Mouse (Mus musculus) urinary bladder, adult 18-20 months (tissue): ENCODE measurements around the gene Calu.
"Not testable (repeated sequence)": the region's sequence is repeated elsewhere in the genome, so short reads cannot be mapped to it uniquely, and the experiment has no call there.

Experiments used
- DNase-seq, 2 experiments: peaks; one replicate each; pipeline ENCODE4 v3.0.0; 2022; ENCODE audit warnings: low spot score in 2 of 2, mixed read lengths in 2 of 2

Gene Calu

DNA sequence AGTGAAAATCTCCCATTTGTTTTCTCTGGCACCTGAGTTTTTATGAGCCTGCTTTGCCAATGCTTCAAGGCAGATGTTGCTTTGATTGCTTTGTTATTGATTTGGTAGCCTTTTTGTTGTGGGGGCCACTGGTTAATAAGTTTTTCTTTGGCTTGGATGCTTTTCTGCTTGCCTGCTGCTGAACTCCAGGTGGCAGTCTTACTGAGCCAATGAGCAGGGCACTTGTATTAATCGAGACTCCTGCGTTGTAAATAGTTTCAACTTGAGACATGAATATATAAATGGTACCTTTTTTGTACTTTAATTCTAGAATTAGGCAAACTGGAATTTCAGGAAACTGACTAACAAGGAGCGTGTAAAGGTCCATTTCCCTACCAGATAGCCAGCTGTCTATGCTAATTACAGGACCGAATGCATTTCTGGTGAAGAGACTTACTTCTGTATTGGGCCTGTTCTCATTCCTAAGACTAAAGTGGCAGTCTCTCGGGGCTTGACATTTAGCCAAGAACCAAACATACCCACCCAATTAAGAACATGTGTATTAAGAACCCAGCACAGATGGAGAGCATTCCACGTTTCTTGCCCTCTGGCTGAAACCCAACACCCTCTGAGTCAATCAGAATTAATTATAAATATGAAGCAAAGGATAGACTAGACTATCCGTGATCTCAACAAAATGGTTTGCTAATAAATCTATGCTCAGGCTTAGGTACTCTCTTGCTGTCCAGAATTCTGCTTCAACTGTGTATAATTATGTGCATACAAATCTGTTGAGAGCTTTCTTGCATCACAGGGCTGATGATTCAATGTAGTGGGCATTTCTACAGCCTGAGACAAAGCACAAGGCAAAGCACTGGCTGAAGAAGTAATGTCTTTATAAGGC, 14.6 kb downstream of the Calu start:
- DNase-seq = no peak

- no peak for DNase-seq
Measured at GRCm38 (mm10) chr6:29363129-29363515, 15.3 kb downstream of the Calu start.

DNA sequence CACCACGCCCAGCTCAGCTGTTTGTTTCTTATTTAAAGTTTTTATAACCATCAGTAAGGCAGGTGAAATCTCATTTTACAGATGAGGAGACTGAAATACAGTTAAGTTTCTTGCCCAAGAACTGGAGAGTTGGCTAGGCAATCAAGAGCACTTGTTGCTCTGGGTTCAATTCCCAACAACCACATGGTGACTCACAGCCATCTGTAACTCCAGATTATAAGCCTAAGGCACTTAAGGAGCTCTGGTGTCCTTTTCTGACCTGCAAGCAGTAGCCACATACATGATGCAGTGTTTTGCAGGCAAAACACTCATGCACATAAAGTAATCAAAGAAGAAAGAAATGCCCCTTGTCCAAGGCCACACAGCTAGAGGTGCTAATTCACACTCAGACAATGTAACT, 17.4 kb downstream of the Calu start:
- DNase-seq = no peak

GRCm38 (mm10) chr6:29377386-29377785, 29.5 kb downstream of the Calu start:
- no peak for DNase-seq

DNA sequence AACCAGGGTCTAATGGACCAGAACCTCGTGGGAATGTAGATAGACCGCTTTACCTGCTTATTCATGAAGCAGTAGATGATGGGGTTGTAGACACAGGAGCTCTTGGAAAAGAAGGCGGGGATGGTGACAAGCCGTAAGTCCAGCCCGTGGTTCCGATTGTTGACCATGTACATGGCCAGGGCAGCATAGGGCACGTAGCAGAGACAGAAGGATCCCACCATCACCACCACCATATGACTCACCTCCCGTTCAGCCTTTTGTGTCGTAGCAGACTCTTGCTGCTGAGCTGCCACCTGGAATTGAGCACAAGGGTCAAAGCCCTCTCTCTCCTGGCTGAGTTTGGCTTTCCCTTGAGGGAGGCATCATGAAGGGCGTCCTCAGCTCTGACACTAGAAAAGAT, 30.8 kb downstream of the Calu start:
- no peak for DNase-seq

- DNase-seq = no peak
Measured at GRCm38 (mm10) chr6:29379954-29380353, 32.1 kb downstream of the Calu start.

DNA sequence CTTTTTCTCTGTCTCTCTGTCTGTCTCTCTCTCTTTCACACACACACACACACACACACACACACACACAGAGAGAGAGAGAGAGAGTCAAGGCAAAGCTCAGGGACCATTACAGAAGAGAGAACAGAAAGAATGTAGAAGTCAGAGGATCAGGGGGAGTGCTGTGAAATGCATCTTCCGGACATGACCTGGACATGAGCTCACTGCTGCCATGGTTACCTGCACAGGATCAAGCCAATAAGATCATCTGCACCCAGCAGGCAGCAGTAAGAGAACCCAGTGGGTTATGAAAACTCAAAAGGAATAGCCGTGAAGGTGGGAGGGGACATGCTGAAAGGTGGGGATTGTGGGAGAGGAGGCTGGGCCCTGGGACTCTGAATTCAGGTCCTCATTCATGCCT, 34.6 kb downstream of the Calu start:
- no peak for DNase-seq

GRCm38 (mm10) chr6:29388052-29388518, 40.2 kb downstream of the Calu start, which contains the start of gene Opn1sw:
Gene Opn1sw, minus strand, starts transcription at chr6:29388468.
- peak in 1 of 2 experiments; percentile 3 for DNase-seq

- peak; percentile 59 to 88 for DNase-seq
Measured at GRCm38 (mm10) chr6:29388606-29389080, 40.8 kb downstream of the Calu start.

DNA sequence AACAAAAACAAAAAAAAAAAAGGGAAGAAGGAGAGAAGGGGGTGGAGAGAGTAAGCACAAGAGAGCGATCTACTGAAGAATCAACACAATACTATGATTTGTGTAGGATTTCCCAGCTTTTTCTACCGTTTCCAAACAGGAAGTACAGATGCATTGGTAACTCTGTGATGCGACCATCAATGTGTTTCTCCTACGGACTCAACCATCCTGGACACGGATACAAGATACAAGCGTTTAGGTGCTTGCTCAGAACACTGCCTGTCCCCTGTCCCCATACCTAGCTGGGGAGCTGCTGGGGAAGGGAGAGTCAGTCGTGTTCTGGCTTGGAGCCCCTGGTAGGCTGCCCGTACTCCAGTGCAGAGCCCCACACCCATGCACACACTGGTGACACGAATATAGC, 41.6 kb downstream of the Calu start:
- DNase-seq = no peak

DNA sequence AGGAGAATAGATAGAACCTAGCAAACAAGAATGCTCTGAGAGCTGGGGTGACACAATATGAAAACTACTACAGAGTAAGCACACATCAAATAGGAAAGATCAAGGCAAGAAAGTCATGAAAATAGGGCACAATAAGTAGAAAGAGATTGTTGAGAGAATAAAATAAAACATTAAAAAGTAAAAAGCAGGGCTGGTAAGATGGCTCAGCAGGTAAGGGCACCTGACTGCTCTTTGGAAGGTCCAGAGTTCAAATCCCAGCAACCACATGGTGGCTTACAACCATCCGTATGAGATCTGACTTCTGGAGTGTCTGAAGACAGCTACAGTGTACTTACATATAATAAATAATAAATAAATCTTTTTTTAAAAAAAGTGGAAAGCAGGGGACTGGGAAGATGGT, 42.6 kb downstream of the Calu start:
- not testable (repeated sequence) for DNase-seq

GRCm38 (mm10) chr6:29391241-29391640, 43.4 kb downstream of the Calu start:
- not testable (repeated sequence) for DNase-seq

DNA sequence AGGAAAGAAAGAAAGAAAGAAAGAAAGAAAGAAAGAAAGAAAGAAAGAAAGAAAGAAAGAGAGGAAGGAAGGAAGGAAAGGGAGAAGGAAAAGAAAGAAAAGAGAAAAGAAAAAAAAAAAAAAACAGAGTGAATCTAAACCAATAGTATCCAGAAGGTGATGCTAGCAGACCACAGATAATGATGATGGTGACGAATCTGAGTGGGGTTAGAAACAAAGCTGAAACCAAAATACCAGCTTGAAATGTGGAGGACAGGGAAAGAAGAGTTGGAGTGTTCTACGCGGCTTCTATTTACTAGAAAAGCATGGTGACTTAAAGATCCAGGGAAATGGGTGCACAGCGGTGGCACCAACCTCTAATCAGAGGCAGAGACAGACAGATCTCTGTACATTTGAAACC, 43.9 kb downstream of the Calu start:
- DNase-seq = no peak

DNA sequence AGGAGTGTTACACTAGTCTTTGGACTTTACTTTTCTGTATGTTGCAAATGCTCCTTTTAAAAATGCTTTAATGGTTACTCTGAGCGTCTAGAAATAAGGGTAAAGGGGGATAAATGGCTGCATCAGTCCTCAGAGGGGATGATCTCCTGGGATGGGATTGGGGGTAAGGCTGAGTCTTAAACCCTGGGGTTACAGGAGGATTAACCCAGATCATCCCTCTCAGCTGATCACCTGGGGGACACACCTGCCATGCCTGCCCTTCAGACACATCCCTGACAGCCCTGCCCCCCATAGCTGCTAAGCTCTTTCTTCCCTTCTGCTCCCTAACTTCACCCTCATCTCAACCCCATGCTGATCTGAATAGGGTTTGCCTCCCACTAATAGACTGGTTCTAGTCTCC, 46.4 kb downstream of the Calu start:
- DNase-seq = no peak

DNA sequence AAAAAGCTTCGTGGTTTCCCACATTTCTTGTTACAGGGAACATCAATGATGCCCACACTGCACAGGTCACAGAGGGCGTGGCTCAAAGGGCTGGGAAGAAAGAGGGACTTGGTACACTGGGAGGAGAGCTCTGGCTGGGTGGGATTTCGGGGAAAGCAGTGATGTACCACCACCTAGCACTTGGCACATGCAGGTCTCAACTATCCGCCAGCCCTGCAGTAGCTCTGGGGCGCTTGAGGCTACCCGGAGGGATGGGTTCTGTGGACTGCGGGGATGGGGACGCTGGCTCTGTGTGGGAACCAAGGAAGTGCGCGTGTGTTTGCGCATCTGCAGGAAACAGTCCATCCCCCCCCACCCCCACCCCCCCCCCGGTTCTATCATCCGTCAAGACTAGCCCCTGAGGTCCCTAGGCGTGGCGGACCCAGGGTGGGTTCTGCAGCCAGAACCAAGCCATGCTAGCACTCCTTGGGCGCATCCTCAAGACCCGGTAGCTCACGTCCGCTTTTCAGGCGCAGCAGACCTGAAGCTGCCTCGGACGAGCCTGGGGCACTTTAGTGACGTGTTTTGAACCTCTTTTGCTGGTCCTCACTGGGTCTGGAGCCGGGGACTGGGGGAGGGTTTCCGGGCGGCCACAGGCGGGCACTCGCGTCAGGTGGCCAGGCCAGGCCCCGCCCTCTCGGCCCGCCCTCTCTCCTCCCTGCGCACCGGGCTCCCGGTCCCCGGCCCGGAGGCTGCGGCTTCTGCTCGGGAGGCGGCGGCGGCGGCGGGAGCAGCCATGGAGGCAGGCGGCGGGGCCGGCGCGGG, 48.2 kb downstream of the Calu start, which contains the start of gene Ccdc136:
Gene Ccdc136 (plus strand): TSS at position 400 of the 804 bp plus-strand sequence.
- peak; percentile 52 to 70 for DNase-seq

DNA sequence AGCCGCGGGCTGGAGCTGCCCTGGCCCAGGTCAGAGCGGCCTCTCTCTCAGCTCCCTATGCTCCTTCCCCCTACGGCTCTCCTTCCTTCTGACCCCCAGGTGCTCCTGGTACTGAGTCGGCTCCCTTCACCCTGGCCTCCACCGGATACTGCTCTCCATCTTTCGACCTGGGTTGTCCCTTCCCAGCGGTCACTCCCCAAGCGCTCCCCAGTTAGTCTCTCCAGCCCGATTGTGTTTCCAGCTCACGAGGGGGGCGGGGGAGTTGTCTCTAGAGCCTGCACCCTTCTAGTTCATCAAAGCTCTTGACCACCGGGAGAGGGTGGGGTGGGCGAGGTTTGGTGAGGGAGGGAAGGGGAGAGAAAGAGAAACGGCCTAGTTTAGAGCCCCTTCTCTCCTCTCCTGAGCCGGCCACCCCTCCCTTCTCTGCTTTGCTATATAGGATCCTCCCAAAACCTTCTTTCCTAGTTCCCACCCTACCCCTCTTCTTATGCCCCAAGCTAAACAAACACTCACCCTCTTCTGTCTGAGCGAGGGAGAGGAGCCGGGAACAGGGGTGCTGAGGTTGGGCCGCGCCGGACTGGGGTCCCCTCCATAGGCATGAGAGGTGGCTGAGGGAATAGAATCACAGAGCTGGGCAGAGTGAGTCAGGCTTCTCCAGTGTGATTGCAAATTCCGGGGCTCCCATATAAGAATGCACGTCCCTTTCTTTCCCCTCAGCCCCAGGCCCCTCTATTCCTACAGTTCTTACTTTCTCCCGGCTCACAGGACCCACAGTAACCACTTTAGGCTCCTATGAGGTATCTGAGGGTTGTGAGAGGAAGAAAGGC, 49.1 kb downstream of the Calu start:
- DNase-seq = no peak

DNA sequence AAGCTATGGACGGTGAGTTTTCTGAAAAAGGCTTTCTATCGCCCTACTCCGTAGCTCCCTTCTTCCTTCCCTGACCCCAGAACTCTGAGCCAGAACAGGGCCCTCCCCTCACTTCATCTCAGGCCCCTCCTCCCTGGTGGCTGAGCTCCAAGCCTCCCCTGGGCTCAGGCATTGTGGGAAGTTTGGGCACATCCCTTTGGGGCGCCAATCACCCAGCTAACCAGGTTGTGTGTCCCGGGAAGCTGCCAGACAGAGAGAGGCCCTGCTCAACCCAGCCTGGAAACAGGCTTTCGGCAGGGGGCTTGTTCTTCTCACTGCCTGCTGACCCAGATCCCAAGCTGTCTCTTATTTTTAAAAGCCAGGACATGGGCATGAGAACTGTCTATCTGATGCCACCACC, 49.7 kb downstream of the Calu start:
- DNase-seq = no peak

- DNase-seq = no peak
Measured at GRCm38 (mm10) chr6:29399851-29400250, 52.0 kb downstream of the Calu start.

DNA sequence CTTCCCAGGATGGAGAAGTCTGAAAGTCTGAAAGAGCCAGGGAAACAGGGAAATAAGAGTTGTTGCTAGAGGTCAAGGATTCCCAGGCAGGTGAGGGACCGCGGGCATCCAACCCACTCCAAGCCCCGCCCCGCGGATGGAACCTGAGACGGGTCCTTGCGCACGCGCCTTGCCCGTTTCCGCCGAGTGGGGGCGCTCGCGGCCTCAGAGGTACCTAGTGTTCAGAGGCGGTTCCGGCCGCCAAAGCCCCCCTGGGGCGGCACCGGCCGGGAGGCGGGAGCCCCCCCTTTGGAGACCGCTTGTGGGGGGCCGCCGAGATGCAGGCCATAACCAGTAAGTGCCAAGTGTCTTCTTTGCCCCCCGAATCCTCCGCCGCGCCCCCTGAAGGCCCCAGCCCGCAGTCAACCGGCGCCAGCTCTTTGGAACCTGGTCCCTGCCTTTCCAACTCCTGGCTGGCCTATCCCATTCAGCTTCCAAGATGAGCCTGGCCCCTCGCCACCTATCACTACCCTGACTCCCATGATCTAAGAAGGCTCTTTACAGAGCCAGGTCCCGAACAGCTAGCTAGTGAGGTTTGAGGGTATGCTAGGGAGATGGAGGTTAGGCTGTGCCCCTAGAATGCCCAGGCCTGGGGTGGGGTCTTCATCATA, 54.9 kb downstream of the Calu start:
- no peak for DNase-seq

GRCm38 (mm10) chr6:29406412-29406811, 58.5 kb downstream of the Calu start:
- DNase-seq = no peak

DNA sequence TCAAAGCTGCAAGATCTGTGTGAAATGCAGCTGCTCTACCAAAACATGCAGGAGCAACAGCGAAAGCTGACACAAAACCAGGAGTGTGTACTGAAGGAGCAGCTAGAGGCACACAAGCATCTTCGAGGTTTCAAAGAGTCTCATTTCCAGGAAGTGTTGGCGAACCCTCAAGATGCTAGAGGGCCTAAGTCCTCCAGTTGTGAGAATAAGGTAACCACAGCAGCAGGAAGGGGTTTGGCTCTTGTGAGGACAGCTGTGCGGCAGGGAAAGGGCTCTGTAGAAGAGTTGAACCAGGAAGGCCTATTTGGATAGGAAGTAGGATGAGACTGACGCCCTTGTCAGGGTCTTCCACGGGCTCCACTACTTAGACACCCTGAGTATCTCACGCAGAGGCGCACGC, 67.6 kb downstream of the Calu start:
- DNase-seq = no peak
